Mouse (Mus musculus) heart, embryonic 13.5 days (tissue): Measurements from ENCODE around the gene Dusp18. TPM values are rescaled to one million over a fixed set of nuclear protein-coding genes. Genes with fewer than 3 reads are reported as not detected.

Source experiments
- polyA plus RNA-seq: library from polyadenylated mRNA; unstranded; fragments of >200 nt; fragmentation: Nextera tagmentation; extraction: Ambion mirVana; gene quantifications from 2 replicates; pipeline ENCODE4 v1.2.1, GENCODE M21; 2015

Gene Dusp18
- polyA plus RNA-seq, 1 experiment from 2014 or later: 10.7 TPM

Other genes starting within 250 kb of the Dusp18 start
- 18.0 and 20.4 TPM in 2 replicates for gene Morc2a, start 246.0 kb upstream of the Dusp18 start, polyA plus RNA-seq
- gene Osbp2, start 31.3 kb upstream of the Dusp18 start, polyA plus RNA-seq: 0.33 TPM in 2 replicates
- gene 4921536K21Rik, start 142 bp upstream of the Dusp18 start, polyA plus RNA-seq: 0.08 and 0.11 TPM in 2 replicates
- 4.7 and 4.9 TPM in 2 replicates for gene Slc35e4, start 19.4 kb downstream of the Dusp18 start, polyA plus RNA-seq
- 67.8 and 69.2 TPM in 2 replicates for gene Tcn2, start 36.9 kb downstream of the Dusp18 start, polyA plus RNA-seq
- 46.6 and 52.2 TPM in 2 replicates for gene Pes1, start 68.7 kb downstream of the Dusp18 start, polyA plus RNA-seq
- gene 4930556J24Rik, start 81.5 kb downstream of the Dusp18 start, polyA plus RNA-seq: 0.20 TPM in 1 of 2 replicates, not detected in the other
- 0.17 and 0.52 TPM in 2 replicates for gene Gal3st1, start 88.4 kb downstream of the Dusp18 start, polyA plus RNA-seq
- gene Sec14l4, start 136.2 kb downstream of the Dusp18 start, polyA plus RNA-seq: 0.05 TPM in 1 of 2 replicates, not detected in the other
- gene Sec14l3, start 169.6 kb downstream of the Dusp18 start, polyA plus RNA-seq: not detected in 2 replicates
- gene Mtfp1, start 200.2 kb downstream of the Dusp18 start, polyA plus RNA-seq: 20.8 and 28.3 TPM in 2 replicates
- gene Sec14l2, start 228.2 kb downstream of the Dusp18 start, polyA plus RNA-seq: 0.48 and 1.0 TPM in 2 replicates
- gene Rnf215, start 240.0 kb downstream of the Dusp18 start, polyA plus RNA-seq: 17.2 and 18.1 TPM in 2 replicates